Comparison of ENCODE assay signal across 25 mouse cellular contexts in the genomic region with DNA sequence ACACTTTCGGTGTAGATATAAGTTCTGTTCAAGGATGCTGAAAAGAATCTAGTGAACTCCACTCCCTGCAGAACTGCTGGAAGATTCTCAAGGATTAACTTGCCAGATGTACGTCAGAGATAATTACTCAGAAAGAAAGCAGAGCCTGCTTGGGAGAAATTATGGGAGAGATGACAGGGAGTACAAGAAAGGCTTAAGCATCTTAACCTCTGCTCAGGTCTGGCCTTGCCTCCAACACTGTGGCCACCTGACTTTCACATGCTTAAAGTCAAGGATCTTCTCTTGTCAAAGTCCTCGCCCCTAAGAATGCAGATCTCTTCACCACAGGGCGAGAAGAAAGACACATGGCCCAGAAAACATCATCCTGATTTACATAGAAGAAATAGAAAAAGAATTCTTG.
"Had no signal": no experiment of that assay in that cellular context is flagged by ENCODE, and none has a peak within 500 bp of the region (broad histone marks: within the 10 kb centered on the region; RNA-seq: fewer than 3 reads in every experiment).

No protein-coding gene starts in this region.

- H3K9me3 ChIP-seq: kidney, embryonic 15.5 days; limb, embryonic 13.5 days; liver, embryonic 12.5 days; liver, embryonic 15.5 days; lung, embryonic 15.5 days; megakaryocyte, embryonic 14.5 days; midbrain, embryonic 12.5 days; neural tube, embryonic 13.5 days; stomach, embryonic 15.5 days had no signal

- H3K36me3 ChIP-seq: kidney, embryonic 15.5 days; limb, embryonic 13.5 days; liver, embryonic 12.5 days; liver, embryonic 15.5 days; lung, embryonic 15.5 days; midbrain, embryonic 12.5 days; neural tube, embryonic 13.5 days; stomach, embryonic 15.5 days had no signal

- H3K9ac ChIP-seq: kidney, embryonic 15.5 days; limb, embryonic 13.5 days; liver, embryonic 12.5 days; liver, embryonic 15.5 days; lung, embryonic 15.5 days; midbrain, embryonic 12.5 days; neural tube, embryonic 13.5 days; stomach, embryonic 15.5 days had no signal

- H3K4me3 ChIP-seq: kidney, embryonic 15.5 days; limb, embryonic 13.5 days; liver, embryonic 12.5 days; liver, embryonic 15.5 days; lung, embryonic 15.5 days; megakaryocyte, embryonic 14.5 days; midbrain, embryonic 12.5 days; myocyte; neural tube, embryonic 13.5 days; stomach, embryonic 15.5 days had no signal

- ATAC-seq: liver, embryonic 12.5 days; midbrain, embryonic 16.5 days had no signal

- H3K4me1 ChIP-seq: kidney, embryonic 15.5 days; limb, embryonic 13.5 days; liver, embryonic 12.5 days; liver, embryonic 15.5 days; lung, embryonic 15.5 days; megakaryocyte, embryonic 14.5 days; midbrain, embryonic 12.5 days; neural tube, embryonic 13.5 days; stomach, embryonic 15.5 days had no signal

- H3K27me3 ChIP-seq: kidney, embryonic 15.5 days; limb, embryonic 13.5 days; liver, embryonic 12.5 days; liver, embryonic 15.5 days; lung, embryonic 15.5 days; megakaryocyte, embryonic 14.5 days; midbrain, embryonic 12.5 days; neural tube, embryonic 13.5 days; stomach, embryonic 15.5 days had no signal

- DNase-seq: kidney, adult 11 months; kidney, adult 8-10 months; kidney, postnatal 14 days; kidney, postnatal 4 days; layer of hippocampus, adult 9-11 months; liver; lung, adult 18-20 months; lung, postnatal 10 days; lung, postnatal 36 days; retina, postnatal 1 day; right cerebral cortex, postnatal 25 days; spleen, adult 18-20 months; thymus, adult 18-20 months; thymus, postnatal 36 days had no signal

- H3K27ac ChIP-seq: kidney, embryonic 15.5 days; limb, embryonic 13.5 days; liver, embryonic 12.5 days; liver, embryonic 15.5 days; lung, embryonic 15.5 days; midbrain, embryonic 12.5 days; neural tube, embryonic 13.5 days; stomach, embryonic 15.5 days had no signal

- H3K4me2 ChIP-seq: kidney, embryonic 15.5 days; limb, embryonic 13.5 days; liver, embryonic 12.5 days; liver, embryonic 15.5 days; lung, embryonic 15.5 days; midbrain, embryonic 12.5 days; neural tube, embryonic 13.5 days; stomach, embryonic 15.5 days had no signal
